Mouse (Mus musculus) frontal cortex, postnatal 14 days (tissue): Measurements from ENCODE around the gene Braf.
A peak's percentile ranks its signal among the peaks of the same experiment; 100 is the strongest.

Experiments
- DNase-seq, 2 experiments: peaks; one replicate each; pipeline ENCODE4 v3.0.0; 2022; ENCODE audit warnings: low spot score in 2 of 2

Braf gene

GRCm38 (mm10) chr6:39607365-39607764, 117.9 kb downstream of the Braf start:
- no peak for DNase-seq

GRCm38 (mm10) chr6:39606862-39607261, 118.4 kb downstream of the Braf start:
- DNase-seq = no peak

- no peak for DNase-seq
Measured at GRCm38 (mm10) chr6:39606056-39606455, 119.2 kb downstream of the Braf start.

- no peak for DNase-seq
Measured at GRCm38 (mm10) chr6:39604565-39604964, 120.7 kb downstream of the Braf start.

GRCm38 (mm10) chr6:39601828-39602227, 123.4 kb downstream of the Braf start:
- no peak for DNase-seq

GRCm38 (mm10) chr6:39600851-39601250, 124.4 kb downstream of the Braf start:
- no peak for DNase-seq

GRCm38 (mm10) chr6:39592401-39593214, 132.7 kb downstream of the Braf start, which contains the start of gene Ndufb2:
Gene Ndufb2 (plus strand): TSS chr6:39592574.
- DNase-seq = peak; percentile 92 to 93

GRCm38 (mm10) chr6:39591481-39591880, 133.8 kb downstream of the Braf start:
- no peak for DNase-seq

GRCm38 (mm10) chr6:39585517-39585916, 139.7 kb downstream of the Braf start, which contains the start of gene Gm42420:
Gene Gm42420 (plus strand): TSS chr6:39585753.
- no peak for DNase-seq

GRCm38 (mm10) chr6:39581087-39581784, 144.0 kb downstream of the Braf start:
- no peak for DNase-seq

- DNase-seq = no peak
Measured at GRCm38 (mm10) chr6:39580558-39580957, 144.7 kb downstream of the Braf start.

GRCm38 (mm10) chr6:39579552-39579951, 145.7 kb downstream of the Braf start:
- peak in 1 of 2 experiments; percentile 40 for DNase-seq

- DNase-seq = no peak
Measured at GRCm38 (mm10) chr6:39574951-39575350, 150.3 kb downstream of the Braf start.

- DNase-seq = peak in 1 of 2 experiments; percentile 14
Measured at GRCm38 (mm10) chr6:39574555-39574869, 150.8 kb downstream of the Braf start.

GRCm38 (mm10) chr6:39573791-39574554, 151.3 kb downstream of the Braf start, which contains the start of gene Adck2:
Gene Adck2 (plus strand): TSS chr6:39573873.
- DNase-seq = peak; percentile 43 to 75

GRCm38 (mm10) chr6:39570426-39570825, 154.8 kb downstream of the Braf start:
- DNase-seq = no peak

GRCm38 (mm10) chr6:39567528-39567927, 157.7 kb downstream of the Braf start:
- no peak for DNase-seq

- peak; percentile 58 to 84 for DNase-seq
Measured at GRCm38 (mm10) chr6:39562166-39563015, 162.9 kb downstream of the Braf start.

- DNase-seq = no peak
Measured at GRCm38 (mm10) chr6:39559276-39559939, 165.9 kb downstream of the Braf start.

- peak; percentile 72 to 75 for DNase-seq
Measured at GRCm38 (mm10) chr6:39557723-39558261, 167.5 kb downstream of the Braf start, which contains the start of gene Dennd2a. Gene Dennd2a (minus strand): TSS chr6:39557867.
